ENCODE assay signal across 8 mouse cellular contexts in genomic region chr4:28808800-28809199, GRCm38 (mm10). TPM values are rescaled to one million over a fixed set of nuclear protein-coding genes. Genes with fewer than 3 reads are reported as not detected.
DNase-seq lines count a peak whose midpoint lies in the region.

No protein-coding gene starts in this region.

- intact Hi-C loops in left cerebral cortex, postnatal 25 days (cut with DNase I) = no loop called here
- intact Hi-C loops in gastrocnemius, postnatal 36 days (cut with DNase I) = no loop called here

- peak; percentile 37 to 46 for DNase-seq in cerebellum, adult 18-20 months
- no peak for DNase-seq in cerebellum, adult 9-11 months
- peak; percentile 11 for DNase-seq in layer of hippocampus, adult 9-11 months
- DNase-seq in layer of hippocampus, adult 9-10 months (ENCODE audit: low spot score) = no peak
- peak; percentile 39 for DNase-seq in R1 (ENCODE audit: low read depth, low spot score)
- DNase-seq in left cerebral cortex, postnatal 25 days (ENCODE audit: low spot score in 2 of 2) = peak; percentile 48 to 58
- DNase-seq in ovary, adult 18-20 months (ENCODE audit: low spot score) = no peak
- no peak for DNase-seq in gastrocnemius, postnatal 36 days

RNA-seq across cellular contexts. Expression of gene Epha7, which starts 4.1 kb away (rescaled TPM):
- total RNA-seq in left cerebral cortex, postnatal 25 days (2021) = 10 to 100 TPM; 79.3 to 81.7 TPM
- total RNA-seq in gastrocnemius, postnatal 36 days (2021) = 1 to 10 TPM; 1.5 to 1.6 TPM

Comparison
In these comparisons a context has a peak if more than half of its experiments do, and no peak if none do; other contexts are left out.
1. DNase-seq: peak in cerebellum, adult 18-20 months (2 of 2), layer of hippocampus, adult 9-11 months (single experiment), R1 (single experiment) and left cerebral cortex, postnatal 25 days (2 of 2); none in cerebellum, adult 9-11 months (single experiment), layer of hippocampus, adult 9-10 months (single experiment), ovary, adult 18-20 months (single experiment) and gastrocnemius, postnatal 36 days (0 of 2).
2. RNA of gene Epha7, which starts 4.1 kb away (total RNA-seq): 79.3 to 81.7 TPM in left cerebral cortex, postnatal 25 days; 1.5 to 1.6 TPM in gastrocnemius, postnatal 36 days; every median in the first group is over 10 times any median in the second.